Mouse (Mus musculus): Measurements from ENCODE around the gene Gnb3. TPM values are rescaled to one million over a fixed set of nuclear protein-coding genes. Genes with fewer than 3 reads are reported as not detected.
A peak's percentile ranks its signal among the peaks of the same experiment; 100 is the strongest.

Gene Gnb3
- polyA plus RNA-seq, 1 experiment from 2014 or later, result 0.32 TPM

- Histone ChIP-seq H3K9me3 (no peaks in the 10 kb centered on the region), H3K36me3 (replicated peaks) (peaks cover 100% of the 10 kb centered on the region), H3K4me3 (no peak overlapping the region), H3K27ac (no peak overlapping the region), H3K4me1 (no peaks in the 10 kb centered on the region), H3K27me3 (ENCODE audit: poor library complexity, severe bottlenecking) (no peaks in the 10 kb centered on the region)
- DNase-seq (ENCODE audit: extremely low spot score, low spot score), result no peak
- WGBS, result 92% methylated on average over 5 of the region's 5 CpGs
Measured at GRCm38 (mm10) chr6:124820891-124821290, 19.2 kb downstream of the Gnb3 start.

GRCm38 (mm10) chr6:124817971-124818370 lies 22.1 kb downstream of the Gnb3 start:
- Histone ChIP-seq H3K27me3 (ENCODE audit: poor library complexity, severe bottlenecking) (no peaks in the 10 kb centered on the region), H3K36me3 (replicated peaks) (peaks cover 87% of the 10 kb centered on the region)

GRCm38 (mm10) chr6:124817563-124817962 lies 22.5 kb downstream of the Gnb3 start:
- Histone ChIP-seq H3K36me3 (replicated peaks) (peaks cover 87% of the 10 kb centered on the region), H3K9me3 (no peaks in the 10 kb centered on the region), H3K4me1 (peaks cover 26% of the 10 kb centered on the region), H3K4me3 (no peak overlapping the region), H3K27ac (no peak overlapping the region), H3K27me3 (ENCODE audit: poor library complexity, severe bottlenecking) (no peaks in the 10 kb centered on the region)
- WGBS, result 97% methylated on average over 8 of the region's 8 CpGs
- DNase-seq (ENCODE audit: extremely low spot score, low spot score), result no peak

More at GRCm38 (mm10) chr6:124817971-124818370, 22.1 kb downstream of the Gnb3 start:
- no peak overlapping the region for H3K4me3 ChIP-seq
- H3K27ac ChIP-seq, result no peak overlapping the region
- no peaks in the 10 kb centered on the region for H3K9me3 ChIP-seq
- WGBS, result 91% methylated on average over 8 of the region's 8 CpGs
- H3K4me1 ChIP-seq, result peaks cover 22% of the 10 kb centered on the region
- no peak for DNase-seq (ENCODE audit: extremely low spot score, low spot score)

GRCm38 (mm10) chr6:124817125-124817524 lies 22.9 kb downstream of the Gnb3 start:
- Histone ChIP-seq H3K4me1 (peaks cover 30% of the 10 kb centered on the region), H3K27ac (no peak overlapping the region), H3K9me3 (no peaks in the 10 kb centered on the region), H3K36me3 (replicated peaks) (peaks cover 87% of the 10 kb centered on the region), H3K4me3 (no peak overlapping the region), H3K27me3 (ENCODE audit: poor library complexity, severe bottlenecking) (no peaks in the 10 kb centered on the region)
- DNase-seq (ENCODE audit: extremely low spot score, low spot score), result no peak
- 96% methylated on average over 11 of the region's 11 CpGs for WGBS

GRCm38 (mm10) chr6:124816611-124817010 lies 23.5 kb downstream of the Gnb3 start:
- H3K36me3 ChIP-seq (replicated peaks), result peaks cover 87% of the 10 kb centered on the region
- WGBS, result 93% methylated on average over 4 of the region's 4 CpGs

GRCm38 (mm10) chr6:124814858-124815774 lies 25.0 kb downstream of the Gnb3 start:
- peaks cover 87% of the 10 kb centered on the region for H3K36me3 ChIP-seq (replicated peaks)
- H3K9me3 ChIP-seq, result no peaks in the 10 kb centered on the region
- WGBS, result 78% methylated on average over 9 of the region's 9 CpGs
- peak overlapping the region; percentile 91 for H3K4me3 ChIP-seq
- DNase-seq (ENCODE audit: extremely low spot score, low spot score), result no peak
- H3K4me1 ChIP-seq, result peaks cover 49% of the 10 kb centered on the region
- peak overlapping the region; percentile 99; the same call in 1 of the 2 replicates for H3K27ac ChIP-seq
- H3K27me3 ChIP-seq (ENCODE audit: poor library complexity, severe bottlenecking), result no peaks in the 10 kb centered on the region

More at GRCm38 (mm10) chr6:124816611-124817010, 23.5 kb downstream of the Gnb3 start:
- no peak overlapping the region for H3K27ac ChIP-seq
- H3K27me3 ChIP-seq (ENCODE audit: poor library complexity, severe bottlenecking), result no peaks in the 10 kb centered on the region
- H3K9me3 ChIP-seq, result no peaks in the 10 kb centered on the region
- DNase-seq (ENCODE audit: extremely low spot score, low spot score), result no peak
- H3K4me1 ChIP-seq, result peaks cover 36% of the 10 kb centered on the region
- no peak overlapping the region for H3K4me3 ChIP-seq

GRCm38 (mm10) chr6:124814448-124814847 lies 25.6 kb downstream of the Gnb3 start:
- H3K9me3 ChIP-seq, result no peaks in the 10 kb centered on the region
- H3K27ac ChIP-seq, result peak overlapping the region; percentile 99
- peak overlapping the region; percentile 91 for H3K4me3 ChIP-seq
- peaks cover 56% of the 10 kb centered on the region for H3K4me1 ChIP-seq
- 51% methylated on average over 8 of the region's 8 CpGs for WGBS
- peaks cover 86% of the 10 kb centered on the region for H3K36me3 ChIP-seq (replicated peaks)
- no peaks in the 10 kb centered on the region for H3K27me3 ChIP-seq (ENCODE audit: poor library complexity, severe bottlenecking)
- DNase-seq (ENCODE audit: extremely low spot score, low spot score), result no peak

- Histone ChIP-seq H3K27me3 (ENCODE audit: poor library complexity, severe bottlenecking) (no peaks in the 10 kb centered on the region), H3K27ac (peak within 1 kb of the TSS; percentile 99), H3K36me3 (replicated peaks) (peaks cover 81% of the 10 kb centered on the region), H3K4me1 (peaks cover 61% of the 10 kb centered on the region), H3K4me3 (peak within 1 kb of the TSS; percentile 91), H3K9me3 (no peaks in the 10 kb centered on the region)
- DNase-seq (ENCODE audit: extremely low spot score, low spot score), result peak; percentile 88
- WGBS, result 0% methylated on average over 22 of the region's 22 CpGs
Measured at GRCm38 (mm10) chr6:124813933-124814332, 26.1 kb downstream of the Gnb3 start, which contains the start of gene Tpi1. Gene Tpi1 (minus strand): TSS chr6:124814296.

- peak overlapping the region; percentile 99 for H3K27ac ChIP-seq
- 0% methylated on average over 18 of the region's 18 CpGs for WGBS
- H3K9me3 ChIP-seq, result no peaks in the 10 kb centered on the region
- DNase-seq (ENCODE audit: extremely low spot score, low spot score), result peak; percentile 71
- H3K36me3 ChIP-seq (replicated peaks), result peaks cover 77% of the 10 kb centered on the region
- peaks cover 65% of the 10 kb centered on the region for H3K4me1 ChIP-seq
- peak overlapping the region; percentile 91 for H3K4me3 ChIP-seq
- no peaks in the 10 kb centered on the region for H3K27me3 ChIP-seq (ENCODE audit: poor library complexity, severe bottlenecking)
Measured at GRCm38 (mm10) chr6:124813496-124813895, 26.6 kb downstream of the Gnb3 start.

- Histone ChIP-seq H3K4me3 (peak overlapping the region; percentile 91), H3K36me3 (replicated peaks) (peaks cover 70% of the 10 kb centered on the region), H3K27ac (peak overlapping the region; percentile 99), H3K4me1 (peaks cover 72% of the 10 kb centered on the region), H3K9me3 (no peaks in the 10 kb centered on the region), H3K27me3 (ENCODE audit: poor library complexity, severe bottlenecking) (no peaks in the 10 kb centered on the region)
- 25% methylated on average over 9 of the region's 9 CpGs for WGBS
- DNase-seq (ENCODE audit: extremely low spot score, low spot score), result no peak
Measured at GRCm38 (mm10) chr6:124812848-124813247, 27.2 kb downstream of the Gnb3 start.

DNA sequence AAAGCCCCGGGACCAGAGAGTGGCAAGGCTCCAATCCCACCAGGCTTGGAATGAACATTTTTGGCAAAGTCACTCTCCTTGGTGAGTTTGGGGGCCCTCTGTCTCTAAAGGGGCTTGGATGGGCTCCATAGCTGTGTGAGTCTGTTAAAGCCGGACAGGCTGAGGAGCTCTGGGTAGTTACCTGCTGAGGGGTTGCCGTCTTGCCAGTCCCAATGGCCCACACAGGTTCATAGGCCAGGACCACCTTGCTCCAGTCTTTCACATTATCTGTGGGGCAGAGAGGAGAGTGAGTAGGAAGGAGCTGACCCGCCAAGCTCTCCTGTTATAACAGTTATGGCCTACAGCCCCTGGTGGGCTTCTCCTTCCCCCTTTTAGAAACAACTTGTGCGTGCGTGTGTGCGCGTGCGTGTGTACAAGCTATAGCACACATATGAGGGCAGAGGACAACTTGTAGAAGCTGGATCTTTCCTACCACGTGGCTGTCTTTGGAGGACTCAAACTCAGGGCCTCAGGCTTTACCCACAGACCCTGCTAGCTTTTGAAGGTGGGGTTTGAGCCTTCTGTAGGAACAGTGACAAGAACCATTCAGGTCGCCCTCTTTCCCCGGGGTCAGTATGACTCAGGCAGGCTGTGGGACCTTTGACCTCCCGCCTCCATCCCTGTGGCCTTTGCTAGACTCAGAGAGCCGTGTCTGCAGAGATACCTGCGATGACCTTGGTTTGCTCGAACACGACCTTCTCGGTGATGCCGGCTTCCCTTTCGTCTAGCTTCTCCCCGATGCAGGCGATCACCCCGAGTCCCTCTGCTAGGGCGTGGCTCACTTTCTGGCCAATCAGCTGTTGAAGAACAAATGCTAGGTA lies 28.1 kb downstream of the Gnb3 start:
- peaks cover 61% of the 10 kb centered on the region for H3K36me3 ChIP-seq (replicated peaks)

DNA sequence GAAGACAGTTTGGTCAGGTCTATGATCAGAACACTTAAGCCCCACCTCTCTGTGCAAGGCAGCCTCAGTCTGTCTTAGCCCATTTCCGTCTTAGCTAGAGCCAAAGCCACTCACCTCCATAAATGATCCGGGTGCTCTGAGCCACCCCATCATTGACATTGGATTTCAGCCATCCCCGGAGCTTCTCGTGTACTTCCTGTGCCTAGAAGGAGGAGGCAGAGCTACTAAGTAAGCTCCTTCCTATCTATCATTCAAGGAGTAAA lies 28.7 kb downstream of the Gnb3 start:
- Histone ChIP-seq H3K9me3 (no peaks in the 10 kb centered on the region), H3K27ac (no peak overlapping the region), H3K4me1 (peaks cover 80% of the 10 kb centered on the region), H3K27me3 (ENCODE audit: poor library complexity, severe bottlenecking) (no peaks in the 10 kb centered on the region), H3K36me3 (replicated peaks) (peaks cover 55% of the 10 kb centered on the region), H3K4me3 (peak overlapping the region; percentile 91; the same call in 1 of the 2 replicates)
- DNase-seq (ENCODE audit: extremely low spot score, low spot score), result no peak
- 92% methylated on average over 4 of the region's 4 CpGs for WGBS

More for the DNA sequence above, 28.1 kb downstream of the Gnb3 start:
- Histone ChIP-seq H3K27ac (peak overlapping the region; percentile 99), H3K27me3 (ENCODE audit: poor library complexity, severe bottlenecking) (no peaks in the 10 kb centered on the region), H3K4me3 (peak overlapping the region; percentile 91), H3K4me1 (peaks cover 75% of the 10 kb centered on the region), H3K9me3 (no peaks in the 10 kb centered on the region)
- no peak for DNase-seq (ENCODE audit: extremely low spot score, low spot score)
- WGBS, result 90% methylated on average over 24 of the region's 24 CpGs

Data from forebrain, embryonic 10.5 days (tissue).